Mouse (Mus musculus): ENCODE measurements around the gene Zpbp2.

DNA sequence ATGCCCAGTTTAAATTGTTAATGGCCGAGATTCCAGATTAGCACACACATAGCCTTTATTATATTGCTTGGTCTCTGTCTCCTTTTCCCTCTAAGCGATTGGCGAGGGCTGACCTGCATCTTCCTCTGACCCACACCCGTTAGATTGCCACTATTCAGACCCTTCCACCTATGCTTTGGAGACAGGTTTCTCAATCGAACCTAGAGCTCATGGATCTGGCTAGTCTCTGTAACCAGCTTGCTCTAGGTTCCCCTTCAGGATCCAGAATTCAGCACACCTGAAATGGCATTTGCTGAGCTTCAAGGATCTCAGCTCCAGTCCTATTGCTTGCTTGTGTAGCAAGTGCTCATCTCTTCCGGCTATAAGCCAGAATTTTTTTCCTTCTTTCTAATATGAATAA is 18.6 kb downstream of the Zpbp2 start:
- TF ChIP-seq CTCF (IDR thresholded peaks at IDR 0.05; ENCODE audit: control insufficient read depth, insufficient read depth, insufficient read length) (no peak), CEBPB (IDR thresholded peaks at IDR 0.05; ENCODE audit: low read depth) (no peak), MYOD1 (IDR thresholded peaks at IDR 0.05; ENCODE audit: control insufficient read depth, insufficient read length, low read depth) (no peak), USF1 (IDR thresholded peaks at IDR 0.05; ENCODE audit: low read depth) (no peak), MYOG (IDR thresholded peaks at IDR 0.05; ENCODE audit: control insufficient read depth, extremely low read depth, insufficient read length) (no peak), MAX (IDR thresholded peaks at IDR 0.05) (no peak), FOSL1 (IDR thresholded peaks at IDR 0.05; ENCODE audit: insufficient read depth, low read length, poor library complexity, severe bottlenecking) (no peak)

All from C2C12 (cell line).